In genomic region chr8:123518172-123518571, GRCm38 (mm10) we compare ENCODE assay signal across 8 mouse cellular contexts. TPM values are rescaled to one million over a fixed set of nuclear protein-coding genes. Genes with fewer than 3 reads are reported as not detected.
A peak's percentile ranks its signal among the peaks of the same experiment; 100 is the strongest.
DNase-seq lines count a peak whose midpoint lies in the region; ATAC-seq and TF ChIP-seq lines count a peak whose summit lies in the region.
"Had no signal": no experiment of that assay in that cellular context is flagged by ENCODE, and none has a peak within 500 bp of the region (broad histone marks: within the 10 kb centered on the region; RNA-seq: fewer than 3 reads in every experiment).

No protein-coding gene starts in this region.

- H3K36me3 ChIP-seq in lung, postnatal 0 days (ENCODE audit: insufficient read depth, low read length), result no peaks in the 10 kb centered on the region
- H3K36me3 ChIP-seq in forebrain, embryonic 13.5 days (ENCODE audit: poor library complexity, severe bottlenecking), result peaks cover 26% of the 10 kb centered on the region
- H3K36me3 ChIP-seq in limb, embryonic 15.5 days, result peaks cover 26% of the 10 kb centered on the region
- no peaks in the 10 kb centered on the region for H3K36me3 ChIP-seq in stomach, embryonic 15.5 days

- H3K4me1 ChIP-seq in lung, postnatal 0 days (ENCODE audit: insufficient read depth, low read depth, low read length), result no peaks in the 10 kb centered on the region
- H3K4me1 ChIP-seq in forebrain, embryonic 13.5 days, result peaks cover 36% of the 10 kb centered on the region
- H3K4me1 ChIP-seq in limb, embryonic 15.5 days, result peaks cover 28% of the 10 kb centered on the region
- H3K4me1 ChIP-seq in stomach, embryonic 15.5 days, result peaks cover 20% of the 10 kb centered on the region

- H3K27ac ChIP-seq in lung, postnatal 0 days (ENCODE audit: low read length), result no peak overlapping the region
- H3K27ac ChIP-seq in forebrain, embryonic 13.5 days, result no peak overlapping the region
- no peak overlapping the region for H3K27ac ChIP-seq in limb, embryonic 15.5 days
- H3K27ac ChIP-seq in stomach, embryonic 15.5 days, result no peak overlapping the region

- H3K9ac ChIP-seq in lung, postnatal 0 days (replicated peaks; ENCODE audit: low read depth), result no peak overlapping the region
- H3K9ac ChIP-seq in forebrain, embryonic 13.5 days, result peak overlapping the region; percentile 45; the same call in 1 of the 2 replicates
- no peak overlapping the region for H3K9ac ChIP-seq in limb, embryonic 15.5 days
- no peak overlapping the region for H3K9ac ChIP-seq in stomach, embryonic 15.5 days

- ATAC-seq in lung, postnatal 0 days, result no peak
- ATAC-seq in forebrain, embryonic 13.5 days, result no peak
- ATAC-seq in limb, embryonic 15.5 days (ENCODE audit: insufficient number of reproducible peaks, low FRiP score, low TSS enrichment, low read depth), result no peak
- ATAC-seq in stomach, embryonic 15.5 days (ENCODE audit: insufficient read depth, low FRiP score, low read depth), result no peak

- peak overlapping the region; percentile 72 for H3K4me2 ChIP-seq in lung, postnatal 0 days (replicated peaks; ENCODE audit: low read depth, low read length)
- H3K4me2 ChIP-seq in forebrain, embryonic 13.5 days, result peak overlapping the region; percentile 97
- H3K4me2 ChIP-seq in limb, embryonic 15.5 days, result peak overlapping the region; percentile 65
- peak overlapping the region; percentile 52 for H3K4me2 ChIP-seq in stomach, embryonic 15.5 days

- H3K4me3 ChIP-seq in lung, postnatal 0 days (ENCODE audit: low read depth, low read length), result no peak overlapping the region
- H3K4me3 ChIP-seq in forebrain, embryonic 13.5 days, result peak overlapping the region; percentile 81
- H3K4me3 ChIP-seq in limb, embryonic 15.5 days, result peak overlapping the region; percentile 65
- H3K4me3 ChIP-seq in stomach, embryonic 15.5 days (replicated peaks), result peak overlapping the region; percentile 88

- WGBS in lung, postnatal 0 days, result 33% methylated on average over 10 of the region's 10 CpGs
- WGBS in forebrain, embryonic 13.5 days, result 38% methylated on average over 10 of the region's 10 CpGs
- WGBS in limb, embryonic 15.5 days, result 32% methylated on average over 10 of the region's 10 CpGs
- 33% methylated on average over 10 of the region's 10 CpGs for WGBS in stomach, embryonic 15.5 days

- no peak for DNase-seq in lung, postnatal 0 days (ENCODE audit: low spot score)
- DNase-seq in lung, postnatal 10 days, result no peak
- DNase-seq in urinary bladder, adult 2 months (ENCODE audit: low spot score), result no peak
- no peak for DNase-seq in adrenal gland, postnatal 14 days

- H3K27me3 ChIP-seq in lung, postnatal 0 days (replicated peaks; ENCODE audit: insufficient read depth, low read length), result peaks cover 19% of the 10 kb centered on the region
- H3K27me3 ChIP-seq in forebrain, embryonic 13.5 days, result peaks cover 7% of the 10 kb centered on the region; the same call in 1 of the 2 replicates
- peaks cover 36% of the 10 kb centered on the region for H3K27me3 ChIP-seq in limb, embryonic 15.5 days
- H3K27me3 ChIP-seq in stomach, embryonic 15.5 days (replicated peaks), result peaks cover 29% of the 10 kb centered on the region

- TF ChIP-seq EP300 in lung, postnatal 0 days (IDR thresholded peaks at IDR 0.05), result no peak

- no peak for TF ChIP-seq CTCF in lung, postnatal 0 days (IDR thresholded peaks at IDR 0.05)

- no peaks in the 10 kb centered on the region for H3K9me3 ChIP-seq in lung, postnatal 0 days (ENCODE audit: low read length)
- H3K9me3 ChIP-seq in forebrain, embryonic 13.5 days (replicated peaks), result no peaks in the 10 kb centered on the region
- H3K9me3 ChIP-seq in limb, embryonic 15.5 days, result no peaks in the 10 kb centered on the region
- no peaks in the 10 kb centered on the region for H3K9me3 ChIP-seq in stomach, embryonic 15.5 days

RNA-seq across cellular contexts. Expression of gene Gas8, which starts 0.5 kb away (rescaled TPM):
- 19.6 and 21.5 TPM in 2 replicates for polyA plus RNA-seq in lung, postnatal 0 days (2015; fragmentation: Nextera tagmentation; extraction: Ambion mirVana)
- 36.4 and 42.1 TPM in 2 replicates for polyA plus RNA-seq in forebrain, embryonic 13.5 days (2015; fragmentation: Nextera tagmentation; extraction: Ambion mirVana)
- 29.6 and 30.2 TPM in 2 replicates for polyA plus RNA-seq in limb, embryonic 15.5 days (2015; fragmentation: Nextera tagmentation; extraction: Ambion mirVana)
- polyA plus RNA-seq in stomach, embryonic 15.5 days (2015; fragmentation: Nextera tagmentation; extraction: Ambion mirVana), result 24.7 and 25.7 TPM in 2 replicates
- 19.0 and 20.0 TPM in 2 replicates for polyA plus RNA-seq in urinary bladder, adult 2 months (2012; rRNA removed)
- 13.1 and 17.5 TPM in 2 replicates for total RNA-seq in adrenal gland, postnatal 14 days (2021)

RNA-seq across cellular contexts. Expression of gene Dbndd1, which starts 2.9 kb away (rescaled TPM):
- polyA plus RNA-seq in lung, postnatal 0 days (2015; fragmentation: Nextera tagmentation; extraction: Ambion mirVana), result 1.7 and 1.8 TPM in 2 replicates
- 61.1 and 64.7 TPM in 2 replicates for polyA plus RNA-seq in forebrain, embryonic 13.5 days (2015; fragmentation: Nextera tagmentation; extraction: Ambion mirVana)
- polyA plus RNA-seq in limb, embryonic 15.5 days (2015; fragmentation: Nextera tagmentation; extraction: Ambion mirVana), result 5.9 and 6.6 TPM in 2 replicates
- 2.9 and 3.6 TPM in 2 replicates for polyA plus RNA-seq in stomach, embryonic 15.5 days (2015; fragmentation: Nextera tagmentation; extraction: Ambion mirVana)
- polyA plus RNA-seq in urinary bladder, adult 2 months (2012; rRNA removed), result 1.0 and 1.1 TPM in 2 replicates
- total RNA-seq in adrenal gland, postnatal 14 days (2021), result 0.26 and 0.75 TPM in 2 replicates
- total RNA-seq: gastrocnemius, postnatal 36 days had no signal

RNA-seq across cellular contexts. Expression of gene Afg3l1, which starts 40.5 kb away (rescaled TPM):
- polyA plus RNA-seq in lung, postnatal 0 days (2015; fragmentation: Nextera tagmentation; extraction: Ambion mirVana), result 28.3 and 32.1 TPM in 2 replicates
- 55.9 and 60.4 TPM in 2 replicates for polyA plus RNA-seq in forebrain, embryonic 13.5 days (2015; fragmentation: Nextera tagmentation; extraction: Ambion mirVana)
- 43.0 and 46.0 TPM in 2 replicates for polyA plus RNA-seq in limb, embryonic 15.5 days (2015; fragmentation: Nextera tagmentation; extraction: Ambion mirVana)
- polyA plus RNA-seq in stomach, embryonic 15.5 days (2015; fragmentation: Nextera tagmentation; extraction: Ambion mirVana), result 46.8 and 57.6 TPM in 2 replicates
- polyA plus RNA-seq in urinary bladder, adult 2 months (2012; rRNA removed), result 22.3 and 23.5 TPM in 2 replicates
- total RNA-seq in adrenal gland, postnatal 14 days (2021), result 63.9 and 69.6 TPM in 2 replicates
